Mouse (Mus musculus) kidney, adult 10 weeks (tissue): ENCODE data around the gene Sfpq. TPM values are rescaled to one million over a fixed set of nuclear protein-coding genes. Genes with fewer than 3 reads are reported as not detected.

Experiments used
- polyA plus RNA-seq: library from polyadenylated mRNA; stranded (reverse); fragments of 350-450 nt; fragmentation: Illumina TruSeq; extraction: RNeasy Lipid Tissue Mini Kit (QIAGEN cat#74804); gene quantifications from one replicate; pipeline ENCODE4 v1.2.3, GENCODE M21; 2014; ENCODE audit warnings: low read depth, low replicate concordance

Gene Sfpq
- 298 TPM for polyA plus RNA-seq

GRCm38 (mm10) chr4:127021151-127021945 is at the start of gene Sfpq:
Gene Sfpq (plus strand): TSS chr4:127021324.

DNA sequence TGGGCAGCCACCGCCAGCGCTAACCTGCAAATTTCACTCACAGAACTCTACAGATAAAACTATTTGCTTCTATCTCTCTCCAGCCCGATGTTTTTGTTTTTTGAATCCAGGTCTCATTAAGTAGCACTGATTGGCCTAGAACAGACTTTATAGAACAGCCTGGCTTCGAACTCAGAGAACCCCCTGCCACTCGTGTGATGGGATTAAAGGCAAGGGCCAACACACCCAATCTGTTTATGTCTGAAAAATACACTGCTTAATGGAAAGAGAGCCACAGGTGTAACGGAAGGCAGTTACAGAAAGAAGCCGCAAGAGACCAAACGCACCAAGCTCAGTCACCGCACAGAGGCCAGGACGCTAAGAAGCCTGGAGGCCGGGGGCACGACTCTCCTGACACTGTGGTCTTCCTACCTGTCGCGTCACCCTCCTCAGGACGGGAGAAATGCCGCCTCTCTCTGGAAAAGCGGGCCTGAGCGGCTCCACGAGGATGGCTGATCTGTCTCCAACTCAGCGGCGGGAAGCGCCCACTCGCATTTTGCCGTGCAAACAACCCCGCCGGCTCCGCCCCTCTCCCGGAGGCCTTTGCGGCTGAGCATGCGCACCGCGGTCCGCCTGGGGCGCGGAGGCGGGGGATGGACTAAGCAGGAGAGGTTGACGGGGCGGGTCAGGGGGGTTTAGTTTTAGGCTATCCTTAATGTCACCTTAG is 39.6 kb downstream of the Sfpq start, which contains the start of gene Zmym1:
TSS of gene Zmym1 (minus strand) at position 568 of the 706 bp plus-strand sequence.

GRCm38 (mm10) chr4:127076875-127077548 is 55.9 kb downstream of the Sfpq start, which contains the start of gene Zmym6:
Gene Zmym6 (plus strand): TSS chr4:127077383.

Other genes with a start within 250 kb of the Sfpq start
- gene Zmym4, start 53.2 kb upstream of the Sfpq start, polyA plus RNA-seq = 34.0 TPM
- gene Zmym1, start 39.8 kb downstream of the Sfpq start, polyA plus RNA-seq = 10.2 TPM
- gene Zmym6, start 56.1 kb downstream of the Sfpq start, polyA plus RNA-seq = 32.2 TPM
- 24.9 TPM for gene Tmem35b, start 102.4 kb downstream of the Sfpq start, polyA plus RNA-seq
- gene Dlgap3, start 147.9 kb downstream of the Sfpq start, polyA plus RNA-seq = not detected
- gene Smim12, start 222.5 kb downstream of the Sfpq start, polyA plus RNA-seq = 3.9 TPM